Mouse (Mus musculus) thymus, postnatal 14 days (tissue): Measurements from ENCODE around the gene Gm49486.

Experiments
- DNase-seq: peaks from one replicate; pipeline ENCODE4 v3.0.0; 2021

Gm49486 gene

GRCm38 (mm10) chr15:79273020-79273419, 43.8 kb downstream of the Gm49486 start:
- DNase-seq = no peak

- no peak for DNase-seq
Measured at GRCm38 (mm10) chr15:79277728-79278127, 48.5 kb downstream of the Gm49486 start.

GRCm38 (mm10) chr15:79280209-79280608, 51.0 kb downstream of the Gm49486 start:
- peak; percentile 74 for DNase-seq

GRCm38 (mm10) chr15:79280850-79281249, 51.7 kb downstream of the Gm49486 start:
- peak; percentile 55 for DNase-seq

- peak; percentile 83 for DNase-seq
Measured at GRCm38 (mm10) chr15:79281389-79281788, 52.2 kb downstream of the Gm49486 start.

- DNase-seq = no peak
Measured at GRCm38 (mm10) chr15:79282434-79282833, 53.2 kb downstream of the Gm49486 start.

- DNase-seq = no peak
Measured at GRCm38 (mm10) chr15:79283371-79283770, 54.2 kb downstream of the Gm49486 start.

- DNase-seq = no peak
Measured at GRCm38 (mm10) chr15:79285399-79285798, 56.2 kb downstream of the Gm49486 start, which contains the start of gene Baiap2l2. TSS of gene Baiap2l2 (minus strand) at chr15:79285537.

GRCm38 (mm10) chr15:79286141-79286540, 57.0 kb downstream of the Gm49486 start:
- DNase-seq = no peak

- no peak for DNase-seq
Measured at GRCm38 (mm10) chr15:79287091-79287490, 57.9 kb downstream of the Gm49486 start.

GRCm38 (mm10) chr15:79288387-79288786, 59.2 kb downstream of the Gm49486 start:
- no peak for DNase-seq

- DNase-seq = no peak
Measured at GRCm38 (mm10) chr15:79289441-79289840, 60.2 kb downstream of the Gm49486 start.

- DNase-seq = peak; percentile 34
Measured at GRCm38 (mm10) chr15:79290340-79290739, 61.1 kb downstream of the Gm49486 start.

- no peak for DNase-seq
Measured at GRCm38 (mm10) chr15:79292779-79293178, 63.6 kb downstream of the Gm49486 start.

GRCm38 (mm10) chr15:79298553-79298952, 69.4 kb downstream of the Gm49486 start:
- DNase-seq = no peak

- DNase-seq = no peak
Measured at GRCm38 (mm10) chr15:79299563-79300155, 70.5 kb downstream of the Gm49486 start.

GRCm38 (mm10) chr15:79303725-79304124, 74.5 kb downstream of the Gm49486 start:
- DNase-seq = peak; percentile 72

GRCm38 (mm10) chr15:79304832-79305231, 75.6 kb downstream of the Gm49486 start:
- DNase-seq = no peak

GRCm38 (mm10) chr15:79306043-79306637, 76.9 kb downstream of the Gm49486 start:
- no peak for DNase-seq
